Mouse (Mus musculus) liver, postnatal 0 days (tissue): ENCODE measurements around the gene Cenpp.

Source experiments
- CTCF ChIP-seq: sonication (generic); IDR thresholded peaks from 2 replicates; pipeline ENCODE4 v1.5.1; 2016; ENCODE audit warnings: antibody characterized with exemption, low read depth
- EP300 ChIP-seq: IDR thresholded peaks from 2 replicates; pipeline ENCODE4 v1.6.1; 2016; ENCODE audit warnings: antibody characterized with exemption, low read depth, mild to moderate bottlenecking

DNA sequence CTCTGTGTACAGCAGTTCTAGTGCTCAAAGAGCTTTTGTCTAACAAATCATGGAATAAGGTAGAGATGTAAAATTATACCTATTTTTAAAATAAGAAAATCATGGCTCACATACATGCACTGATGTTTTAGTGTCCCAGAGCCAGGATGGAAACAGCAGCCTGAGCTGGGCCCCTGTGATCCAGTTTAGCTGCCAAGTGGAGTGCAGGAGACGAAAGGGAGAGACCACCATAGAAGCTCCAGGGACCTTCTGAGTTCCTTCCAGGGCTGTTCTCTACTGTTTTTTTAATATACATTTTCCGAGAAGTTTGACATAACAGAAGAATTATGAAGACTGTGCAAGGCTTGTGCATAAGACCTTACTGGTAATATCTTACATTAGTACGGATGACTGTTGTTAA is 174.7 kb downstream of the Cenpp start:
- no peak for TF ChIP-seq CTCF
- TF ChIP-seq EP300, result no peak
